Mouse (Mus musculus): ENCODE measurements at regions not wholly inside any gene's neighbourhood (a gene's known extent, or its start where the extent isn't known, plus 50 kb on each side); places are given as distances from the start of the nearest gene placed in this dataset.

- in situ Hi-C loops (cut with MboI; ENCODE audit: low pct_unique_long_range_greater_than_20kb) = no loop called here
- H3K27me3 ChIP-seq = no peaks in the 10 kb centered on the region
- no peak for TF ChIP-seq CTCF (IDR thresholded peaks at IDR 0.05)
- ChIA-PET POLR2A (no interaction called here), CTCF (no interaction called here)
- no peak for ATAC-seq
- no peak for DNase-seq (ENCODE audit: low read depth, low spot score)
These were observed 681.3 kb upstream of the Pot1a start for GRCm38 (mm10) chr6:26490321-26490720.

GRCm38 (mm10) chr6:26484451-26484850 is 675.4 kb upstream of the Pot1a start:
- CTCF ChIA-PET = no interaction called here

DNA sequence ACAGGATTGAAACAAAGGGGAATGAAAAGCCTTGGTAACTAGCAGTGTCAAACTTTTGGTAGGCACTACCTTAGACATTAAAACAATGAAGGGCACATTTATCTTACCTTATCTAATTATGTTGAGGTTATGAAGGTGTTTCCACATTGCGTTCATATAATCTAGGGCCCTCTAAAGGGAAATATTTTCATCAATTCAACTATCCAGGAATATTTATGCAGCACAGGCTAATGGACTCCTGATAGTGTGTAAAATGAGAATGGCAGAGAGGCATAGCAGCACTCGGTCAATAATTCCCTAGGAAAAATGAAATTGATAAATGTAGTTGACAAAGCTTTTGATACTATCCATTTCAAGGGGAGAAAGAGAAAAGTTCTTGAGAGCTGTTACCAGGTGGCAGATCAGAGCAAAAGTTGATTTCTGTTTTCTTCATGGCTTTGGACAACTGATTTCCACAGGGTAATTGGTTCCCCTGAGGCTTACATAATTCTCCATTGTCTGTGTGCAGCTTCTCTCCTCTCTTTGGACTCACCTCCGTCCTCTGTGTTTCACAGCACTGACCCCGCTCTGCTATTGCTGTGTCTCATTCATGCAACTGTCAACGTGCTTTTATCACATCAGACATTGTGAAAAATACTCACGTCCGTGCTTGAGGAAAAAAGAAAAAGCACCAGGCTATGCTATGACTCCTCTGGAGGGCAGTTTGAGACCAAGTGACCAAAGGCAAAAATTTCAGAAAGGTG is 632.3 kb upstream of the Pot1a start:
- no peaks in the 10 kb centered on the region for H3K27me3 ChIP-seq
- ATAC-seq (no peak), DNase-seq (ENCODE audit: low read depth, low spot score) (no peak)
- in situ Hi-C loops (cut with MboI; ENCODE audit: low pct_unique_long_range_greater_than_20kb) = no loop called here
- CTCF ChIA-PET = no interaction called here
- POLR2A ChIA-PET = no interaction called here
- no peak for TF ChIP-seq CTCF (IDR thresholded peaks at IDR 0.05)

More at GRCm38 (mm10) chr6:26484451-26484850, 675.4 kb upstream of the Pot1a start:
- POLR2A ChIA-PET = interaction anchor here (0.6 kb wide), 1 partner anchor 102 kb away, joined by 4 read pairs; no protein-coding TSS in a partner anchor
- TF ChIP-seq CTCF (IDR thresholded peaks at IDR 0.05) = no peak
- in situ Hi-C loops (cut with MboI; ENCODE audit: low pct_unique_long_range_greater_than_20kb) = no loop called here
- no peaks in the 10 kb centered on the region for H3K27me3 ChIP-seq
- ATAC-seq (no peak), DNase-seq (ENCODE audit: low read depth, low spot score) (no peak)

- ATAC-seq = no peak
- POLR2A ChIA-PET = no interaction called here
- in situ Hi-C loops (cut with MboI; ENCODE audit: low pct_unique_long_range_greater_than_20kb) = no loop called here
These were observed 631.4 kb upstream of the Pot1a start for GRCm38 (mm10) chr6:26440445-26440844.

More at GRCm38 (mm10) chr6:26440445-26440844, 631.4 kb upstream of the Pot1a start:
- no peaks in the 10 kb centered on the region for H3K27me3 ChIP-seq
- no peak for TF ChIP-seq CTCF (IDR thresholded peaks at IDR 0.05)
- CTCF ChIA-PET = no interaction called here
- no peak for DNase-seq (ENCODE audit: low read depth, low spot score)
